Mouse (Mus musculus) G1E (cell line): Measurements from ENCODE around the gene Atrn.

Experiments used
- CTCF ChIP-seq: IDR thresholded peaks from 2 replicates; pipeline ENCODE4 v1.5.1; 2012; ENCODE audit warnings: low read depth, low read length, inconsistent platforms, mixed read lengths
- GATA1 ChIP-seq: IDR thresholded peaks from 2 replicates; pipeline ENCODE4 v1.6.1; 2012; ENCODE audit warnings: borderline replicate concordance, low read length, inconsistent platforms, mixed read lengths
- GATA2 ChIP-seq: IDR thresholded peaks from 2 replicates; pipeline ENCODE4 v1.6.1; 2012; ENCODE audit warnings: low read depth, low read length, inconsistent platforms, borderline replicate concordance
- POLR2AphosphoS5 ChIP-seq: IDR thresholded peaks from 2 replicates; pipeline ENCODE4 v1.6.1; 2012; ENCODE audit warnings: low read depth, low read length, inconsistent platforms; ENCODE audit not compliant: insufficient replicate concordance
- TAL1 ChIP-seq: conservative IDR thresholded peaks from 2 replicates; pipeline ENCODE4 v1.6.1; 2012; ENCODE audit warnings: low read depth, low read length, inconsistent platforms, mixed read lengths

- no peak for TF ChIP-seq CTCF
- TF ChIP-seq POLR2AphosphoS5, result no peak
- TF ChIP-seq GATA1, result no peak
- no peak for TF ChIP-seq TAL1
- no peak for TF ChIP-seq GATA2
Observed at GRCm38 (mm10) chr2:130917686-130918085, 11.4 kb downstream of the Atrn start.
